Mouse (Mus musculus) neural tube, embryonic 14.5 days (tissue): ENCODE data around the gene Mfsd6l. TPM values are rescaled to one million over a fixed set of nuclear protein-coding genes. Genes with fewer than 3 reads are reported as not detected.

Source experiments
- ATAC-seq: fragments of 200-750 bp; cut with Nextera tagmentation; 2 replicates; pipeline ENCODE4 v1.8.0; 2017; ENCODE audit warnings: low read depth, mild to moderate bottlenecking, moderate TSS enrichment, moderate library complexity
- H3K27ac ChIP-seq: fragments of 300-500 bp; sonication (generic); 2 replicates; pipeline ENCODE4 v1.5.1; 2014; ENCODE audit warnings: low read depth, mild to moderate bottlenecking, control low read depth, low read length, moderate library complexity, mixed read lengths
- H3K27me3 ChIP-seq: fragments of 300-500 bp; sonication (generic); 2 replicates; pipeline ENCODE4 v1.6.1; 2014; ENCODE audit warnings: low read length; ENCODE audit not compliant: control insufficient read depth, insufficient read depth
- H3K36me3 ChIP-seq: fragments of 300-500 bp; sonication (generic); 2 replicates; pipeline ENCODE4 v1.6.1; 2014; ENCODE audit warnings: low read length, mixed read lengths; ENCODE audit not compliant: control insufficient read depth, insufficient read depth
- H3K4me1 ChIP-seq: fragments of 300-500 bp; sonication (generic); 2 replicates; pipeline ENCODE4 v1.6.1; 2014; ENCODE audit warnings: low read length; ENCODE audit not compliant: control insufficient read depth, insufficient read depth
- H3K4me2 ChIP-seq: fragments of 300-500 bp; sonication (generic); 2 replicates; pipeline ENCODE4 v1.6.1; 2014; ENCODE audit warnings: mild to moderate bottlenecking, low read depth, low read length, control low read depth
- H3K4me3 ChIP-seq: fragments of 300-500 bp; sonication (generic); 2 replicates; pipeline ENCODE4 v1.5.1; 2014; ENCODE audit warnings: low read depth, low read length, control low read depth, mixed read lengths
- H3K9ac ChIP-seq: fragments of 300-500 bp; sonication (generic); replicated peaks from 2 replicates; pipeline ENCODE4 v1.6.1; 2014; ENCODE audit warnings: low read depth, mild to moderate bottlenecking, control low read depth, low read length, mixed read lengths
- H3K9me3 ChIP-seq: fragments of 300-500 bp; sonication (generic); 2 replicates; pipeline ENCODE4 v1.6.1; 2016; ENCODE audit warnings: low read length; ENCODE audit not compliant: control insufficient read depth
- WGBS: fragments of 180-500 bp; shearing (Covaris S2); extraction: QIAGEN DNeasy Blood & Tissue Kit; methylation state at CpG from one replicate; pipeline ENCODE4 v1.1.7; 2014; 5-methylcytosine and 5-hydroxymethylcytosine counted together
- polyA plus RNA-seq: library from polyadenylated mRNA; unstranded; fragments of >200 nt; fragmentation: Nextera tagmentation; extraction: Ambion mirVana; gene quantifications from 2 replicates; pipeline ENCODE4 v1.2.1, GENCODE M21; 2014

The Mfsd6l gene
- polyA plus RNA-seq, 1 experiment from 2014 or later, result not detected

GRCm38 (mm10) chr11:68586721-68587120 is 30.7 kb downstream of the Mfsd6l start, which contains the start of gene Ccdc42:
Gene Ccdc42 (plus strand): TSS chr11:68587021.
- WGBS, result 70% methylated on average over 5 of the region's 5 CpGs
- Histone ChIP-seq H3K4me1 (no peaks in the 10 kb centered on the region), H3K36me3 (no peaks in the 10 kb centered on the region), H3K9me3 (no peaks in the 10 kb centered on the region), H3K9ac (no peak within 1 kb of the TSS), H3K4me3 (no peak within 1 kb of the TSS), H3K27ac (no peak within 1 kb of the TSS), H3K4me2 (no peak within 1 kb of the TSS), H3K27me3 (no peaks in the 10 kb centered on the region)
- ATAC-seq, result no peak

DNA sequence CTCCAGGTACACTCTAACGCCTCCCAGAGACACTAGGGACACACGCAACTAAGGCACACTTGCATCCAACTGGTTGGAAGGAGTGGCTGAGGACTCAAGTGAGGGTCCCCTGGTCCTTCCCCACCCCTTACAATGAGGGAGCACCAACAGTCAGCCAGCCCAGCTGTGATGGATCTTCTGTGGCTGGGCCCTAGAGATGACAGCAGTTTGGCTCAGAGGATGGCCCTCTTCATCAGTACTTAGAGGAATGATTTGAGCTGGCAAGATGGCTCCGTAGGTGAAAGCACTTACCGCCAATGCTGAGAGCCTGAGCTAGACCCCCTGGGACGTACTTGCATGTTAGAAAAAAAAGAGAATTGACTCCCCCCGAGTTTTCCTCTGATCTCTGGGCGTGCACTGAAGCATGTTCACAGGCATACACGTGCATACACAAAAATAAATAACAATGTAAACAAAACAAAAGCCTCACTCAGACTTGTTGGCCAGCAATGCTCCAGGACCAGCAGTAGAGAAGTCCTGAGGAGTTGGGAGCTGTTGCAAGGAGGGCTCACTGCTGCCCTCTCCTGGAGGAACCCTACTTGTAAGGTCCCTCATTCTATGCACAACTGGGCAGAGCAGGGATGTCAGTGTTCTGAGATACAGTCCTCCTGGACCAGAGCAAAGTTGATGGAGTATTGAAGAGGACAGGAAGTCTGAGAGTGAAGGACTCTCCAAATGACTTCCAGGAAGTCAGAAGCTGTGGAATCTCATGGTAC is 33.2 kb downstream of the Mfsd6l start:
- no peak for ATAC-seq
- Histone ChIP-seq H3K4me1 (no peaks in the 10 kb centered on the region), H3K36me3 (no peaks in the 10 kb centered on the region), H3K4me3 (no peak overlapping the region), H3K9ac (no peak overlapping the region), H3K27ac (no peak overlapping the region), H3K4me2 (no peak overlapping the region), H3K27me3 (no peaks in the 10 kb centered on the region), H3K9me3 (no peaks in the 10 kb centered on the region)
- 71% methylated on average over 8 of the region's 8 CpGs for WGBS

GRCm38 (mm10) chr11:68591708-68592107 is 35.7 kb downstream of the Mfsd6l start:
- Histone ChIP-seq H3K36me3 (no peaks in the 10 kb centered on the region), H3K9ac (no peak overlapping the region), H3K27me3 (no peaks in the 10 kb centered on the region), H3K9me3 (no peaks in the 10 kb centered on the region), H3K4me3 (no peak overlapping the region), H3K4me2 (no peak overlapping the region), H3K4me1 (no peaks in the 10 kb centered on the region), H3K27ac (no peak overlapping the region)
- ATAC-seq, result no peak
- 35% methylated on average over 5 of the region's 5 CpGs for WGBS

DNA sequence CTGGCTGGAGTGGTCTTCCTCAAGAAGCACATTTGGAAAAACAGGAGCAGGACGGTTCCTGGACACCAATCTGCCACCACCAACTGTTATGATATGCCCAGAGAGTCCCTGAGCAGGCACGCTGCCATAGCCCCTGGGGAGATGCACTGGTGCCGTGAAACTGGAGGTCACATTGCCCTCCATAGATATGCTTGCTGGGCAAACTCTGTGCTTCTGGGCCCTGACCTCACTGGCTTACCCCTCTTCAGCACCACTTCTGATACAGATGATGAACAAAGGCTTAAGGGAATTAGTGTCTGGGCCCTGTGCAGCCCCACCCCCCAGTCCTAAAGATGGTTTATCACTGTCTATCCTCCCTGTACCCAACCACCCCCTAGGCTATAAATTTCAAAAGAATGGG is 37.3 kb downstream of the Mfsd6l start:
- no peak overlapping the region for H3K9ac ChIP-seq
- WGBS, result 45% methylated on average over 3 of the region's 3 CpGs
- no peaks in the 10 kb centered on the region for H3K36me3 ChIP-seq
- H3K9me3 ChIP-seq, result no peaks in the 10 kb centered on the region
- ATAC-seq, result no peak
- no peaks in the 10 kb centered on the region for H3K4me1 ChIP-seq
- H3K27ac ChIP-seq, result no peak overlapping the region
- H3K4me2 ChIP-seq, result no peak overlapping the region
- no peak overlapping the region for H3K4me3 ChIP-seq
- H3K27me3 ChIP-seq, result no peaks in the 10 kb centered on the region

- no peak overlapping the region for H3K4me3 ChIP-seq
- no peaks in the 10 kb centered on the region for H3K36me3 ChIP-seq
- H3K9me3 ChIP-seq, result no peaks in the 10 kb centered on the region
- H3K27me3 ChIP-seq, result no peaks in the 10 kb centered on the region
- no peak overlapping the region for H3K4me2 ChIP-seq
- no peak overlapping the region for H3K27ac ChIP-seq
- no peak for ATAC-seq
- 95% methylated on average over 2 of the region's 2 CpGs for WGBS
- H3K9ac ChIP-seq, result no peak overlapping the region
- no peaks in the 10 kb centered on the region for H3K4me1 ChIP-seq
Measured at GRCm38 (mm10) chr11:68597912-68598311, 41.9 kb downstream of the Mfsd6l start.

- Histone ChIP-seq H3K9me3 (no peaks in the 10 kb centered on the region), H3K27ac (no peak overlapping the region)
Measured at GRCm38 (mm10) chr11:68600551-68601021, 44.6 kb downstream of the Mfsd6l start.

DNA sequence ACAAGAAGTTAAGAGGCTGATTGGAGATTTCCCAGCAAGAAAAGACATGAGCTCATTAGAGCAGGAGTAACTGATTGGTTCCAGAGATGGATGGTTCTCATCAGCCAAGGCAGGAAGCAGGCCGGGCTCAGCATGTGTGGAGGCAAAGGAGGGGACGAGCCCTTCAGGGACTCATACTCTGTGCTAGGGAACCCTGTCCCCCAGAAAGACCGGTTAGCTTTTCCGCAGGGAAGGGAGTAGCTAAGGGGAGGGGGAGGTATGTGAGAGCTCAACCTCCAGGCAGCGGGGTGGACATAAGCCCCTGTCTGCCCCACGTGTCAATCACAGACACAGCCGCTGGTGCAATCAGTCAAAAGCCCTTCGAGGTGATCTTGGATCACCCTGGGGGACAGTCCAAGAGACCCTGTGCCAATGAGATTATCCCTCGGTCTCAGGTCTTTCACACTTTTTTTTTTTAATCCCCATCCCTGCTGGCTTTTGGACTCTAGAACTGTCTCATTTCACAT is 45.6 kb downstream of the Mfsd6l start:
- WGBS, result 26% methylated on average over 9 of the region's 9 CpGs
- Histone ChIP-seq H3K9ac (no peak overlapping the region), H3K4me2 (no peak overlapping the region), H3K4me3 (no peak overlapping the region), H3K27ac (no peak overlapping the region), H3K9me3 (no peaks in the 10 kb centered on the region), H3K4me1 (no peaks in the 10 kb centered on the region), H3K27me3 (no peaks in the 10 kb centered on the region), H3K36me3 (no peaks in the 10 kb centered on the region)
- no peak for ATAC-seq

More at GRCm38 (mm10) chr11:68600551-68601021, 44.6 kb downstream of the Mfsd6l start:
- no peak overlapping the region for H3K4me2 ChIP-seq
- no peaks in the 10 kb centered on the region for H3K36me3 ChIP-seq
- WGBS, result 53% methylated on average over 6 of the region's 6 CpGs
- no peak for ATAC-seq
- no peaks in the 10 kb centered on the region for H3K27me3 ChIP-seq
- H3K4me3 ChIP-seq, result no peak overlapping the region
- no peak overlapping the region for H3K9ac ChIP-seq
- no peaks in the 10 kb centered on the region for H3K4me1 ChIP-seq

- H3K9ac ChIP-seq, result no peak overlapping the region
- ATAC-seq, result no peak
- H3K4me3 ChIP-seq, result no peak overlapping the region
- WGBS, result 23% methylated on average over 8 of the region's 8 CpGs
- H3K27me3 ChIP-seq, result no peaks in the 10 kb centered on the region
- no peaks in the 10 kb centered on the region for H3K9me3 ChIP-seq
- H3K36me3 ChIP-seq, result no peaks in the 10 kb centered on the region
- no peak overlapping the region for H3K27ac ChIP-seq
- no peak overlapping the region for H3K4me2 ChIP-seq
- H3K4me1 ChIP-seq, result no peaks in the 10 kb centered on the region
Measured at GRCm38 (mm10) chr11:68602200-68602931, 46.4 kb downstream of the Mfsd6l start.

- no peak for ATAC-seq
- H3K36me3 ChIP-seq, result no peaks in the 10 kb centered on the region
- H3K9ac ChIP-seq, result no peak overlapping the region
- WGBS, result 87% methylated on average over 2 of the region's 2 CpGs
- H3K27me3 ChIP-seq, result no peaks in the 10 kb centered on the region
- H3K4me1 ChIP-seq, result no peaks in the 10 kb centered on the region
- H3K27ac ChIP-seq, result no peak overlapping the region
- no peak overlapping the region for H3K4me3 ChIP-seq
- no peaks in the 10 kb centered on the region for H3K9me3 ChIP-seq
- no peak overlapping the region for H3K4me2 ChIP-seq
Measured at GRCm38 (mm10) chr11:68607046-68607445, 51.1 kb downstream of the Mfsd6l start.
